Mouse (Mus musculus): ENCODE measurements around the gene Cttnbp2nl.

Cttnbp2nl gene

DNA sequence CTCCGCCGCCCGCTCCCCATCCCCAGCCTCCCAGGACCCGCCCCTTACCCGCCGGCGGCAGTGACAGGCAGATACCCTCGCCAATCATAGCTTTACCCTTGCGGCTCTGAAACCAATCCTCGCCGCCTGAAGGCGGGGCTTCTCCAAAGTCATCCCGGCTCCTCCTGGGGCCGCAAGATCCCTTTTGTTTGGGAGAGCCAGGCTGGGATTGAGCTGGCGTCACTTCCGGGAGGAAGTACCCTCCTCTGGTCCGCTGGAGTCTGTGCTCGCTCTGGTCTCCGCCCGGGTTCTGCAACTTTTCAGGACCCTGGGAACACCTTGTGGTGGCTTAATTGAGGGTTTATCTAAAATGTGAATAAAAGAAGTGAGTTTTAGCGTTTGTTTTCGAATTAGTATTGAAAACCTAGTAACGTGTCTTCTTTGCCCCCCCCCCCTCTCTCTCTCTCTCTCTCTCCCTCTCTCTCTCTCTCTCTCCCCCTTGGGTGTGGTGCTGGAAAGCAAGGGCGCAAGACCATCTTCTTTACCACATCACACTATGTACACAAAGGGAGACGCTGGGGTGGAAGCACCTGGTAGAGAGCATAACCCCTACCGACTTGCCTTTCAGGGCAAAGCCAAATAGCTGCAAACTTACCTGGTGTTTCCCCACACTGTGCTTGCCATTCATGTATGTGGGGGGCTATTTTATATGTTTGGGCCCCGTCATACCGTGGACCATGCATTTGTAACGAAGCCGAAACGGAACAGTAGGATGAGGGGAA is at the start of gene Cttnbp2nl:
Gene Cttnbp2nl, minus strand, starts transcription at position 210 of the 761 bp plus-strand sequence.
- peak; percentile 57 for DNase-seq (ENCODE audit: low read depth)

DNA sequence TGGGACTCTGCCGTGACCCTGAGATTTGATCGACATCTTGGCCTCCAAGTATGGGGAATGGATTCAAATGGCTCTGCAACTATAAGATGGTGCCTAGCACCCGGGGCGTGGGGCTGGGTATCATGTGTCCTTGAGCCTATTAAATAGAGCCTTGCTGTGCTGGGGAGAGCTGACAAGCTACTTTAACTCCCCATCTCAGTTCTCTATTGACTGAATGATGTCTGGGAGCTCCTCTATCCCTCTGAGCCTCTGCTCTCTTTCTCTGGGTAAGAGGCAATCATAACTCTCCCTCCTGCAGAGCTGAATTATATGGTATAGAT is 47.3 kb upstream of the Cttnbp2nl start:
- no peak for DNase-seq (ENCODE audit: low read depth)

DNA sequence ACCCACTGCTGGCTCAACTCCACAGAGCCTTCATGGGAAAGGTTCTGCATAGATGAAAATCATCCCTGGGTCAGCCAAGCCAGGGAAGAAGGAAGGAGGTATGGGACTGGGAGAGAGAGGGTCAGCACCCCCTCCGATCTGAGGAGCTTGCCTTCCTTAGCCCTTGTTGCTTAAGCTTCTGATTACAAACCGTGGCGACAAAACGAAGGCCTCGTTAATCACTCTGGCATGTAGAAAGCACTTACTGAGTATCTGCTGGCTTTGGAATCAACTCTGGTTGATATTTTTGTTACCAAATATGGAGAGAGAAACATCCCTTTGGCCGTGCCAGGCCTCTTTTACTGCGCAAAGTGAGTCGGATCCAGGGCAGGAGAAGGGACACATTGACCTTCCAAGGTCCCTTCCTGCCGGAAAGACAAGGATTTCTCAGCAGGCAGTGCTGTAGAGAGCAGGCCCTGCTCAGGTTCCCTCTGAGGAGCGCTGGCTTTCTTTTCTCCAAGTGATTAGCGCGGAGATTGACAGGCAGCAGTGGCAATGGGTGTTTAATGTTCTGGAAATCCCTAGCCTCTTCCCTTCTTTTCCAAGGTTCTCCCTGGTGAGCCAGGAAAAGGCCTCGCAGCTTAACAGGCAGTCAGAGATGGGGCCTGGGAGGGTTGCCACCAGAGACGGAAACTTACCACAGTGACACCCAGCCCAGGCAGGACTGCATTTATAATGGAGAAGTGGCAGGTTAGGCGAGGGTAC is 46.8 kb upstream of the Cttnbp2nl start:
- DNase-seq (ENCODE audit: low read depth), result no peak

DNA sequence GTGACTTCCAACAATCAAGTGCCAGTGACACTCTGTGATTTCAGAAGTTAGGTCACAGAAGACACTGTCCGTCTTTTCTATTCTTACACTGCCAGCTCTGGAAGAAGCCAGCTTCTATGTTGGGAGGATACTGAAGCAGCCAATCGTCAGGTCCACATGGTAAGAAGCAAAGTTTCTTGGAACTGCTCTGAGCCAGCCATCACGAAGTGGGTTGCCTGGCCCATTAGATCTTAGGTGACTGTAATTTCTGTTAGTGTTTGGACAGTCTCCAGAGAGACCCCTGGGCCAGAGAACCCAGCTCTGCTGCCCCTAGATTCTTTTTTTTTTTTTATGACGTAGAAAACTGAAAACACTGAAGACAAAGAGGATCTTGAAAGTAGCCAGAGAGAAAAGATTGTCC is 44.6 kb upstream of the Cttnbp2nl start:
- no peak for DNase-seq (ENCODE audit: low read depth)

DNA sequence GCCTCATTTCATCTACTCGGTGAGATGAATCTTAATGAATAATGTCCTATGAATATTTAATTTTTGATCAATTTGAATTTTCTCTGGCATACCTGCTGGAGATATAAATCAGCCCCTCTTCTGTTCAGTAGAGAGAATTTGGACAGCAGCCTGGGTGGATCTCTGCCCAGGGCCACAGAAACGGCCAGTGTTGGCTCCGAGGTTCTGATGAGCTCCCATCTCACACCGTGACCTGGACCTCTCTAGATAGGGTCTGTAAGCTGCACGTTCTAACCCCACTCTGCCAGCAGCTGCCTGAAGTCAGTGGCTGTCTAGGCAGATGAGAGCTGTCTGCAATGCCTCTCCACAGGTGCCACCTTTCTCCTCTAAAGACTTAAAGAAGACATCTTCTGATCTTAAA is 42.1 kb upstream of the Cttnbp2nl start:
- no peak for DNase-seq (ENCODE audit: low read depth)

DNA sequence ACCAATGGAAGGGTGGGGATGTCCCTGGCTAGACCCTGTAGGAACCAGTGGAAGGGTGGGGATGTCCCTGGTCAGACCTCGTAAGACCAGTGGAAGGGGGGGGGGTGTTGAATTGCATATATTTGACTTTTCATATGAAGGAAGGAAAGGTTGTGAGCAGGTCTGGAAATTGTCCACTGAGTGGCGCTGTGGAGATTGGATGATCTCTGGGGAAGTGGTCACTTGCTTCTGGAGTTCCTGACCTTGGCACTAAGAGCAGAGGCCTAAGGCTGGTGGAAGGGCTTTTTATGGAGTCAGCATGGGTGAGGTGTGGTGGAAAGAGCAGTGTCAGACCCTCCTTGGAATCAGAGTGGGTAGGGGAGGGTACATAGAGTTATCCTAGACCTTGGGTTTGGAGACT is 41.5 kb upstream of the Cttnbp2nl start:
- DNase-seq (ENCODE audit: low read depth), result no peak

DNA sequence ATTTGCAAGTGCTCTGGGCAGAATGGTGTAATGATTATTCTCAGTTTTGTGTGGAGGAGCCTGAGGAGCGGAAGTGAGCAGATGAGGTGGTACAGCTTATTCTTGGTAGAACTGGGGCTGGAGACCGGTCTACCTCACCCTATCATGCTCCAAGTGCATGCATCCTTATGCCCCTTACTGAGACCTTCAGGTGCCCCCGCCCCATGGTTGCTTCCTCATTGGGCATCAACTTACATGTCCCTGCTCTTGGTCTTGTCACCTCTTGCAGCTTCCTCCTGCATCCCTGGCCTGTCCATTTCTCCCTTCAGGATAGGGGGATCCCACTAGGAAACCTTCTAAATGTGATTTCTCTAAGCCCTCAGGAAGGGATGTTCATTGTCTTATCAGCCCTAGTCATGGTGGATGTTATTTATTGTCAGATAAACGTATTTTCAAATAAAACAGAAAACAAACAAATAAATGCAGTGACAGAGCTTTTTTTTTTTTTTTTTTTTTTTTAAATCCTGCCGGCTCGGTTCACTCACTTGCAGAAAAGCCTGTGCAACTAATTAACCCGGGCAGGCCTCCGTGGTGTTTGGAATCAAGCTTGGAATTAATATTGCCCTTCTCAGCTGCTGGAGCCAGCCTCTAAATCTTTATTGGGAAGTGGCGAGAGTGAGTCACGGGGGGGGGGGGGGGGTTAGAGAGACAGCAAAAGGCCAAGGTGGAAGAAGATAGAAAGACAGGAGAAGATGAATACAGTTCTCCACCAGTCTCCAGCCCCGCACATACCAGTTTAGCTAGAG is 40.0 kb upstream of the Cttnbp2nl start:
- no peak for DNase-seq (ENCODE audit: low read depth)

DNA sequence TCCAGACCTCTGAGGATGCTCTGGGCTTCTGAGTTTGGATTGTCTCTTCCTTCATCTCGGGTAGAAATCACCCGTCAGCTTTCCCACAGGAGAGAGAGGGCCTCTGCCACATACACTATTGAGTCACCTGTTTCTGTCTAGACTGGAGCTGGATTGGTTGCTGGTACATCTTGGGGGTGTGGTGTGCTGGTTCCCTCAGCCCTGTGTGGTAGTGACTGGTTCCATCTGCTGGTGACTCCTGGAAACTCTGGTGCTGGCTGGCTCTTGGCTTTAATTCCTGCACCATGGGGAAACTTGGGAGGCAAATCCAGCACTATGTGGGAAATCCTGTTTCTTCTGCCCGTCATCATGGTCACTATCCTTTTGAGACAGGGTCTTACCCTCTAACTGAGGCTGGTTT is 38.0 kb upstream of the Cttnbp2nl start:
- no peak for DNase-seq (ENCODE audit: low read depth)

DNA sequence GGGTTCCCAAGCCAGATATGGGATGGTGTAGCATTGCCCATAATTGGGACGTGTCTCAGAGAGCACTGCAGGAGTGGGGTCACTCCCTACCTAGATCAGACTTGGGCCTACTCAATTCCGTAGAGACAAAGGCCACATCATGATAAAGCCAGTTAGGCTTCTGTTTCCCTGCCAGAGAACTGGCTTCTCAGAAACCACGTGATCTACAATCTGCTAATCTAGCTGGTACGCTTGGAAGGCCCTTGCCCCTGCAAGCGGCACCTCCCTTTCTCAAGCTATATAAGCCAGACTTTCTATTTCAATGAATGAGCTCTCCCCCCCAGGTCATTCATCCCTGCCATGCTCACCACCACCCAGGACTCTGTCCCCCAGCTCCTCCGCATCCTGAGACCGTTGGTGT is 37.2 kb upstream of the Cttnbp2nl start:
- DNase-seq (ENCODE audit: low read depth), result no peak

DNA sequence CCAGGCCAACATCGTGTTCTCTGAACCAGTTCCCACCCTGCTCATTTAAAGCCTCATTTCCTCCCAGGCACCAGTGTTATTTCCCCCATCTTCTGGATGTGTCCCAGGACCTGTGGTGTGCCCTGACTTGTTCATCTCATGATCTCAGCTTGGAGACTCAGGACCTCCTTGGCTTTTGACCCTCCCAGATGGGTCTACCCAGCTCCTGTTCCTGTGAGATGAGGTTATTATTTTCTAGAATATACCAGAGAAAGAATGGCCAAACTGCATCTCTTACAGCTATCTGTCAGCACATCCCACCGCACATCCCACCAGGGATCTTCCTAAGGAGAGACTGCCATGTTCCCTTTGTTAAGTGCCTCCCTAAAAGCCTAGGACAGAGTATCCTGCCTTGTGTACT is 35.7 kb upstream of the Cttnbp2nl start:
- no peak for DNase-seq (ENCODE audit: low read depth)

DNA sequence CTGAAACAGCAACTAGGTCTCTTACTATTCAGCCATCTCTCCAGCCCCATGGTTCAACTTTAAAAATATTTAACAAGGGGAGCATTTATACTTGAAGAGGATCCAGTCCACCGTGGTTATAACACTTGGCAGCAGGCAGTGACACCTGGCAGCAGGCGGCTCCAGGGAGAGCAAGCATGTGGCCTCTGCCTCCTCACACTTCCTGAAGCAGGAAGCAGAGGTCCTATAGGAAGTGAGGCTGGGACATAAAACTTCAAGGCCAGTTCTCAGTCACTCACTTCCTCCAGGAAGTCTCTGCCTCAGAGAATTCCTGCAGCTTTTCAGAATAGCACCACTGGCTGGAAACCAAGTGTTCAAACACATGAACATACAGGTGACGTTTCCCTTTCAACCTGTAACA is 34.4 kb upstream of the Cttnbp2nl start:
- no peak for DNase-seq (ENCODE audit: low read depth)

DNA sequence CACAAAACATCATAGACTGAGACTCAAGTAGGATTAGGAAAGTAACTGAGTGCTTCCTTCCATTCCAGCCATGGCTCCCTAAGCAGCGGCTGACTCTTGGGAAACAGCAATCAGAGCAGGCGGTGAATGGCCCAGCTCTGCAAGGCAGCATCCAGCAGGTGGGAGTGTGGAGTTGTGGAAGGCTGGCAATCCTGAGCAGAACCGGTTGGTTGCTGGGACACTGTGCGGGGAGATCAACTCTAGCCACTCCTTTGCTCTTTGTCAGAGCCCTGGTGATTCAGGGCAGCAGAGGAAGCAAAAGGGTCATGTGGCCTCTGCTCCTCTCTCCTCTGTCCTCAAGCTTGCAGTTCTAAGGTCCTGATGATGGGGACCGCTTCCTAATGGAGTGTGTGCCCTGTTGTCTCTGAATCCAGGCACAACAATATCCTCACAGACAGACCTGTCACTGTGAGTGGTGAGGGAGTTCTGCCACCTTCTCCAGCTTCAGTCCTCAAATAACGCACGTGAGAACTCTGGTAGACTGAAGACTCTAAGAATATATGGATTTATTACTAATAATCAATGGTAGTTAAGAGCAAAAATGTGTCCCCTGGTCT is 25.4 kb upstream of the Cttnbp2nl start:
- DNase-seq (ENCODE audit: low read depth), result no peak

DNA sequence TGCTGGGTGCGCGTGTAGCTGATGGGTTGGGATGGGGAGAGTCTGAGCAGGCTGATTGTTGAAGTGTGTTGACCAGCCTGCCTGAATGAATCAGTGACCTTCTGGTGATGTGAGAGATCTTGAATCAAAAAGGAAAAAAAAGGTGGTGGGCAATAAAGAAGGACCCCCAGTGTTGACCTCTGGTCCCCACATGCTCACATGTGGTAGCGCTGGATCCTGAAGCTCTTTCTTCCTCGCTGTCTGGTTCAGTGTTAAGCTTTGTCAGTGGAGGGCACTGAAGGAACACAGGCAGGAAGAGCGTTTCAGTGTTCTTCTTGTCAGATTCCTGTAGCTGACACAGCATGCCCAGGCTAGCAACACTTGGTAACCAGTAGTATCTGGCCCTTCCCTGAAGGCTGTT is 22.9 kb upstream of the Cttnbp2nl start:
- DNase-seq (ENCODE audit: low read depth), result no peak

DNA sequence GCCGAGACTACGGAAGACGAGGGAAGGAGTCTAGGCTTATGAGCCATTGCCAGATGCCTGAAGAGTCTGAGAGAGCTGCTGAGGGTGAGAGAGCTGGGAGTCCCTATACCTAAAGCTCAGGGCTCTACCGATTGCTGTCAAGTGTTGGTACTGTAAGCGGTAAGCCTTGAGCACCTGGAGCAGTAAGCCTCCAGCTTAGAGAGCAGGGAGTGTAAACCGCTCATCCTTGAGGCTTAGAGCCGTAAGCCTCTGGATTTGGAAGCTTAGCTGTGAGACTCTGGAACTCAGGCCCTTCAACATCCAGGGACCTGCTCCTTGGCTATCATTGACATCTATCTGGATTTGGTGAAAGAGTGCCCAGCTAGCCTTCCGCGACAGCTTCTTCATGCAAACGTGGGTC is 19.6 kb upstream of the Cttnbp2nl start:
- DNase-seq (ENCODE audit: low read depth), result no peak

DNA sequence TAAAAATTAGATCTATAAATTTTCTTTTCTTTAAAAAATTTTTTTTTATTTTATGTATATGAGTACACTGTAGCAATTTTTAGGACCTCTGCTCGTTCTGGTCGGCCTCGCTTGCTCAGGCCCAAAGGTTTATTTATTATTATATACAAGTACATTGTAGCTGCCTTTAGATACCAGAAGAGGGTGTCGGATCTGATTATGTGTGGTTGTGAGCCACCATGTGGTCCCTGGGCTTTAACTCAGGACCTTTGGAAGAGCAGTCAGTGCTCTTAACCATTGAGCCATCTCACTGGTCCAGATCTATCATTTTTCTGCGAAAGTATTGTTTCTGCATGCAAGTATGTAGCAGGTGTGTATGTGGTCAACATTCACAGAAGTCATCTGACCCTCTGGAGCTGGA is 18.3 kb upstream of the Cttnbp2nl start:
- DNase-seq (ENCODE audit: low read depth), result no peak

DNA sequence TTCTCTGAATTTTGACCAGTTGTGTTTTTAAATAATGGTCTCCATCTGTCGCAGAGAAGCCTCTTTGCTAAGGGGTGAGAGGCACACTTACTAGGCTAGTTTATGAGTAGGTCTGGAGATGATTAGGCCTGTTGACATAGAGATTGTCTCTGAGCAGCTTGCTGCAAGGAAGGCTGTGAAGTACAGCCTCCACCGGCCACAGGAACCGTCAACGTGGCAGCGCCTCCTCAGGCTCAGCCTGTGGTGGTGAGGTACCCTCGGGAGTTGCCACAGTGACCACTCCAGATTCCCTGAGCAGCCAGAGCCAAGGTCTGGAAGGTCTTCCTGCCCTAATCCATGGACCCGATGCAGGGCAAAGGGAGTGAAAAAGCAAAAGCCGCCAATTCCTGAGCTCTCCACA is 17.6 kb upstream of the Cttnbp2nl start:
- DNase-seq (ENCODE audit: low read depth), result no peak

DNA sequence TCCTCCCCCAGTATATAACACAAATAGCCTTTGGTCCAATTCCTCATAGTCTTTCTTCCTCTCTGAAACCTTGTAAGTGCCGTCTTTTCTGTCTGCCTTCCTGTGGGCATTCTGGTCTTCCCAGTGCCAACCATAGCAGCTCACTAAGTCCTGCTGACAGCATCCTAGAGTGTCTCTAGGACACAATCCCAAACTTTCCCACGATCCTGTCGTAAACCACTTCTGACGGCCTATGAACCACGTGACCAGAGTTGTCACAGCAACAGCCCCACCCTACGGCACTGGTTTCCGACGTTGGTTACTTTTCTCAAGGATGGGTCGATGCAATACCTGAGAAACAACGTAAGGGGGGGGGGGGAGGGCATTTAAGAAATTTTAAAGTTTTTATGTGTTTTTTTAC is 13.6 kb upstream of the Cttnbp2nl start, which contains the start of gene 4930564D02Rik:
Gene 4930564D02Rik, plus strand, starts transcription at position 301 of the 400 bp plus-strand sequence.
- DNase-seq (ENCODE audit: low read depth), result no peak

DNA sequence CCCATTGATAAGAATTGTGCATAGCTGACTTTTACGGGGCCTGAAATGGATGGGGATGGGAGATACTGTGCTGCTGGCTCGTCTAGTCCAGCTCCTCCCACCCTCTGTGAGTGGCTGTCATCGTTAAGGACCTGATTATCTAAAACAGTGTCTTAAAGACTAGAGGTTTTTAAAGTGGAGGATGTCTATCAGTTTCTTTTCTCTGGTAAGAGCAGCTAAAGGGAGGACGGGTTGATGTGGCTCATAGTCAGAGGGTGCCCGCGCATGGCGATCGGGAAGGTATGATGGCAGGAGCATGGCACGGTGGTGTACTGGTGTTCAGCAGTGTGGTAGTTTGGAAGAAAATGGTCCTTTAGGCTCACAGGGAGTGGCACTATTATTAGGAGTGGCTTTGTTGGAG is 9.7 kb upstream of the Cttnbp2nl start:
- no peak for DNase-seq (ENCODE audit: low read depth)

DNA sequence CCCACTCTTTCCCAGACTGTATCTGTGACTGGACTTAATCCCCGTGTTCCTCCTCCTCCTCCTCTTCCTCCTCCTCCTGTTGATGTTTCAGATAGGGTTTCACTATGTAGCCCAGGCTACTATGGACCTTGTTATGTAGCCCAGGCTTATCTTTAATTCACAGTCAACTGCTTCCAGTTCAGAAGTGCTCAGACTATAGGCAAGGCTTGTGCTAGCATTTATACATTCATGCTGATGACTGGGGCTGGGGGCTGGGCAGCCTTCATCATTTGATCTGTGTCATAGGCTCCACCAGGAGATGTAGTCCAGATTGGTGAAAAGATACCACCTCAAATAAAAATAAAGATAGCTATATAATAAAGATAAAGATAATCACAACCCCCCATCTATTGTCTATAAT is 9.0 kb upstream of the Cttnbp2nl start:
- DNase-seq (ENCODE audit: low read depth), result no peak

DNA sequence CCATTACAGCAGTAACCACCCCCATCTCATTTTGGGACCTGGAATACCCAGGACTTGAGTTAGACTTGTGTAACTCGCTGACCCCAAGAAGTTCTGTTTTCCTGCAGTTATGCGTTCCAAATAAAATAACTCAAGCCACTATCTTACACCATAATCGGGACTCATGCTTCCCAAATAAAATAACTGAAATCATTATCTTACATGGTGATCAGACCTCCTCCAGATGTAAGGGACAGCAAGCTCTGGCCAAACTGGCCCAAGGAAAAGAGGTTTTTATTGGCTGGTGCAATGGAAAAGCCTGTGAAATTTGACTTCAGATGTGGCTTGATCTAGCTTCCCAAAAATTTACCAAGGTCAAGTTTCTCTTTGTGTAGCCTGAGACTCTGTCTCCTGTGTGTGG is 8.6 kb upstream of the Cttnbp2nl start:
- DNase-seq (ENCODE audit: low read depth), result no peak

DNA sequence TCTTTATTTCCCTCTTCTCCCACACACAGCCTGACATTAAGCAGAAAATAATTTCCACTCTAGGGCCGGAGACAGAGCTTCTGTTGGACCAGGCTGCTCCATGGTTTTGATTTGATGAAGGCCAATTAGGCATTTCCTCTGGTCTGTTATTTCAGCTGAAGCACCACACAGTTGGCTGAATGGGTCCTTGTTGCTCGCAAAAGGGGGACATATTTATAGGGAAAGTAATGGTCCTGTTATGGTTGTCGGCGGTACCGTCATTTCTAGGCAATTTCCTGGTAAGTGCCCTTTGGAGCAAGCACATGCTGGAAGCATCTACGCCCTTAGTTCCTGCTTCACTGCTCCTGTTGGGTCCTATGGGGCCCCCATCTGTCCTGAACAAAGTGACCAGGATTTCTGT is 8.0 kb upstream of the Cttnbp2nl start:
- DNase-seq (ENCODE audit: low read depth), result no peak

DNA sequence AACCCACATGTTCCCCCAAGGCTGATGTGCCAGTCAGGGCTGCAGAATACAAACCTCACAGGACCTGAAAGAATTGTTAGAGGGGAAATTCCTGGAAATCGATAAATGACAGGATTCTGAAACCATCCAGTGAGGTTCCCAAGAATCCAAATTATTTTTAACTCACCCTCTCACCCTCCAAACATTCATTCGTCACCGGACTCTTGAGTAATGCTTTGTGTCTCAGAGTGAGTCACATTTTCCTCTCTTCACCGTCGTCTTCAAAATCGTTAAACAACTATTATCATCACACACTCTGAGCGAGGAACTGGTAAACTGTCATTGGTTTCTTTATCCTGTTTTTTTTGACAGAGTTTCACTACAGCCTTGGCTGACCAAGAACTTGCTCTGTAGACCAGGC is 7.0 kb upstream of the Cttnbp2nl start:
- DNase-seq (ENCODE audit: low read depth), result no peak

All from c-Kit-positive CD71-positive TER-119-negative erythroid progenitor cells, embryonic 14.5 days (primary cell).